Mouse (Mus musculus) spleen, adult 18-20 months (tissue): ENCODE data around the gene Hs2st1.
A peak's percentile ranks its signal among the peaks of the same experiment; 100 is the strongest.

Experiments used
- DNase-seq, 2 experiments: peaks; one replicate each; pipeline ENCODE4 v3.0.0; 2022; ENCODE audit warnings: mixed read lengths in 2 of 2

The Hs2st1 gene

DNA sequence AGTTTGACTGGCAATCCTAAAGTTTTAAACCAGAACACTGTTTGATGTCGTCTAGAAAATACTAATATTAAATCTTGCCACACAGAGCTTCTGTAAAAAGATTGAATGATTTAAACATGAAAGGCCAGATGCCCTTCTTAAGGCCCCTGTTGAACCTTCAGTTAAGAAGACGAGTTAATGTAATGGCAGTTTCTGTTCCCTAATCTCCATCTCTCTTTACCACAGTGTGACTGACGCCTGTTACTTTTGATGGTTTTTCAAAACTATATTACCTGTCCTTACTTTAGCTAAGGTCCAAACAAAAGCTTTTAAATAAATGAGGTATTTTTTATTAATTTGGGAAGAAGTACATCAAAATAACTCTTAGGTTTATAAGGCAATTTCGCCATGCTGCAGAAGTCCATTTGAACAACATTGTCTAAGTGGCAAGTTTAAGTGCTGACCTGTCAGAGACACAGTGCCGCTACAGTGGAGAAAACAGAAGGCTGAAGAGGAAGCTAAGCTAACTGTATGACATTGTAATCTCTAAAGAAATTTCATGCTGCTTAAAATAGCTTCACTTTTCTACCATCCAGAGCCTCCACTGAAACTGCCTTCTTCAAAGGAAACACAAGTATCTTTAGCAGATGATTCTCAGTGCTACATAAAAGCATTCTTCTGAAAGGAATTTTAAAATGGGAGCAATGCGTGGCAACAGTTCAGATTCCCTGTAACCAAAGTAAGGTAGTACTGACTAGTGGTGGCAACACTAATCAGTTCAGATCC lies 15.0 kb upstream of the Hs2st1 start:
- no peak for DNase-seq

DNA sequence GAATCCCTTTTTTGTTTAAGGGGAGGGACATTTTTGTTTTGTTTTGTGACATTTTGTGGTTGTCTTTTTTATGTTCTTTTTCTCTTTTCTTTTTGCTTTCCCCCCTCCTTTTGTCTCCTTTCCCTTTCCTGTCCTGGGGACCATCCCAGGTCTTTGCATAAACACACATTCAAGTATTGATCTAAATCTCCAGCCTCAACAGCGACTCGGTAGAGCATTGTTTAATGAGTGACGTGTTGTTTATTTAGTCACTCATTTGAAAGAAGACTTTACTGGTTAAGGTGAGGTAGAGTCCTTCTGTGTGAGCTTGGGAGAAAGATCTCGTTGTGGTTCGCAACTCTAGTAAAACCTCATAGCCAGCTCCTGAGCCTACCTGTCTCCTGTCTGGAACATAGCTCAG lies 13.8 kb upstream of the Hs2st1 start:
- no peak for DNase-seq

DNA sequence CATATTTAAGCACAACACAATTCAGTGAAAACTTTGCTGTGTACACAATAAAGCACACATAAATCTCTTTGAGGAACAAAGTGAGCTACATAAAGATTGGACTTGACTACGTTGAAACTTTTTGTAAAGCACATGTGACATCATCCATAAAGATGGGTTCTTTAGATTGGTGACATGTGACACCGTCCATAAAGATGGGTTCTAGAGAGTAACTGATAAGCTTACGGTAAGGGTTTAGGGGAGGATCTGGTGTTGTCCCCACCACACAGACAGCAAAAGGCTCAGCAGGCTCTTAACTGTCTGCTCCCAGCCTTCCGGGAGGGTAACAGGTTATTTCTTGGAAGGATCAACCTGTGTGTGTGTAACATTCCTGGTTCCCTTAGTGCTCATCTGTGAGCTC lies 12.3 kb upstream of the Hs2st1 start:
- DNase-seq, result no peak

DNA sequence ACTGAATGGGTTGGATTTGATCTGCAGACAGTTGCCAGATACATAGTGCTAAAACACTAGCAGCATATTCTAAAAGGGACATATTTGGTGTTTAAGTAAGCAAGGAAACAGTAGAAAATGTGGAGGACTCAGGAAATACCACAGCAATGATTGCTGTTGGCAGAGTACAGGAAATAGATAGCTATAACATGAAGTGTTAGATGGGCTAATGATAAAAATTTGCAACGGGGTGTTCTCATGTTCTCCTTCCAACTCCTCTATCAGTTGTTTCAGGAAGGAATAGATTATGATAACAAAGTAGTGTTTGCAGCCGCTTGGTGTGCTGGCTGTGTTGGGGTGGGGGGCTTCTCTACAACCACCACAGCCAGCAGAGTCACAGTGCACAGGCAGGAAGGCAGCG lies 11.9 kb upstream of the Hs2st1 start:
- no peak for DNase-seq

DNA sequence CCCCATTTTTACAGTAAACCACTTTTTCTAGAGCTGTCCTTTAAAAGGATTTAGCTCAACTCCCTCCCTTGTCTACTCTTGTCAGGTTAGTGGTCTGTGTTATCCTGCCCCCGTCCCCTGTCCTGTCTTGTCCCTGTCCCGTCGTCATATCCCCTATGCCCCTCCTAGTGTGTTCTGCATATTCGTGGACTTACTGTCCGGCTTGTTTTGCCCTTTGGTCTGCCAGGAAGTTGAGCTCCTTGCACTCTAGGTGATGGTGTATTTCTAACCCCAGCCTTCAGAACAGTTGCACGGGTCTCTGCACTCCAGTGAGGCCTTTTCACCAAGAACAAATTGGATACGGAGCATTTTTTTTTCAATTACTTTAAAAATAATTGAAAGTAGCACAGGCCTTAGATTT lies 10.3 kb upstream of the Hs2st1 start:
- no peak for DNase-seq

DNA sequence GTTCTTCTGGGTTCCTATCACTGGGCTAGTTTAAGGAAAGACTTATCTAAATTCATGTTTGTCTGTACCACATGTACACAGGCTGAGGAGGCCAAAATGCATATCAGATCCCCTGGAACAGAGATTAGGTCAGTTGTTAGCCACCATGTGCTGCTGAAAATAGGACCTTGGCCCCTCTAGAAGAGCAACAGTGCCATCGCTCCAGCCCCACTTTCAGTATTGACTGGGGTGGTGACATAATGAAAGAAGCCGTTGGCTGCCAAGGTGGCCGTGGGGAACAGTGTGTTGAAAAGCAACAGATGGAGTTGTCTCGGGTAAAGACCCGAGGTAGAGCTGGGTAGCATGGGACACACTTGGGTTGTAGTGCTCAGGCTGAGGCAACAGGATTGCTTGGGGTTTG lies 9.8 kb upstream of the Hs2st1 start:
- DNase-seq, result no peak

DNA sequence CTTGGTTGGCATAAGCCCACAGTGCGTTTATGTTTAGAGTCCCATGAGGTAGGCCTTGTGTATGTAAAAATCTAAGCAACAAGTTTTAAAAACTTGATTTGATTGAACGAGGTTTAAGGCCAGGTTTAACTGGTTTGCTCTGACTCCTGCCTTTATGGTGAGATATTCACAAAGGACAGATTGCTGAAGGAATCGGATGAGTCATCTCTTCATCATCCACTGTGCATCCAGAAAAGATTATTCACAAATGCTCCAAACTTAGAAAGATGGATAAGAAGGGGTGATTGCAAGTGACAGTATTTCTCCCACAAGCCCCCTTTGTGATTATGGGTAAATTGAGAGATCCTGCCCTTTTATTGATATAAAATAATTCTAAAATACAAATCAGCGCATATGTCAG lies 8.9 kb upstream of the Hs2st1 start:
- no peak for DNase-seq

DNA sequence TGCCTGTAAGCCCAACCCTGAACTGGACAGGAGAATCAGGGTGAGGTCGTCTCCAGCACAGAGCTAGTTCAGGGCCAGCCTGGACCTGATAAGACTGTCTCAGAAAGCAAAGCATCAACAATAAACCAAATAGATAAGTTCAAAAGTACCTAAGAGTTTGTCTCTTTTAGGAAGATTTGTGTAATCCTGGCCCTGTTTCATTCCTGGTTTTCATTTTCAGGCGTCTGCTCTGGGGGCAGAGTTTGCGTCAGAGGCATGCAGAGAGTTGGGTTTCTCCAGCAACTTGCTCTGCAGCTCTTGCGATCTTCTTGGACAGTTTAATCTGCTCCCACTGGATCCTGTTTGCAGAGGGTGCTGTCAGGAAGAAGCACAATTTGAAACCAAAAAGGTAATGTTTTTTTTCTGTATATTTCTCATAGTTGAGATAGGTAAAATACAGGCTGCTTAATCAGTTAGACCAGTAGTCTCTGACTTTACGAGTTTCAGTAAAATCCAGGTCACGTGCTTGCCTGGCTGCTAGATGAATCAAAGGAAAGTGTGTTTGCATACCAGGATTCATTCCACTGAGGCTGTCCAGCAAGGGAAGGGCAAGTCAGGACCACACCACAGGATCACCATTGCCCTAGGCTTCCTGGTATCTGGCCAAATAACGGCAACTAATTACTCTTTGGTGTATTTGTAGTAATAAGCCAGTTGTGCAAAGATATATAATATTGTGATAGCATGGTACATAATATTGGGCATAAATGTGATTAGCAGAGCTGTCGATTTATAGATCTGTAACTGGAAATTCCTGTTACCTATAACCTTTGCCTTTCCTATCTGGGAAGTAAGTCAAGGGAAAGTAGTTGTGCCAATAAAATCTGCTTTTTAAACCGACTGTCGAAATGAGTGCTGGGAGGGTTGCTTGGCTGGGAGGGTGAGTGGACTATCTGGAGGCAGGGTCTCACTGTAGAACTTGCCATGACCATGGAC lies 7.7 kb upstream of the Hs2st1 start:
- no peak for DNase-seq

DNA sequence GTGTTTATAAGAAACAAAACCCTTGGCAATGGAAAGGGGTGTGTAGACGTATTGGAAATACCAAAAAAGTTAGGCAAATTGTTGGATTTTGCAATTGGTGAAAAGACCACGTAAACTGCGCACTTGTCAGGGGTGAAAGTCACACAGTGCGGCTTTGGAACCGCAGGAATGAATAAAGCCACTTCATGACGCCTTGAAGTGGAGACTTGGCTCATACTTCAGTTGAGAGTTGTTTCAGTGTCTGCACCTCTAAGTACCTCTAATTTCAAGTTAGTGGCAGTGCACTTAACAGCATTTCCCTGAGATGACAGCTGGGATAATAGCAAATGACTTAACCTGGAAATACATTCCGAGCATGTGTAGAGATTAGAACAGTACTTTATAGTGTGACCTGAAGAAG lies 4.3 kb upstream of the Hs2st1 start:
- no peak for DNase-seq

DNA sequence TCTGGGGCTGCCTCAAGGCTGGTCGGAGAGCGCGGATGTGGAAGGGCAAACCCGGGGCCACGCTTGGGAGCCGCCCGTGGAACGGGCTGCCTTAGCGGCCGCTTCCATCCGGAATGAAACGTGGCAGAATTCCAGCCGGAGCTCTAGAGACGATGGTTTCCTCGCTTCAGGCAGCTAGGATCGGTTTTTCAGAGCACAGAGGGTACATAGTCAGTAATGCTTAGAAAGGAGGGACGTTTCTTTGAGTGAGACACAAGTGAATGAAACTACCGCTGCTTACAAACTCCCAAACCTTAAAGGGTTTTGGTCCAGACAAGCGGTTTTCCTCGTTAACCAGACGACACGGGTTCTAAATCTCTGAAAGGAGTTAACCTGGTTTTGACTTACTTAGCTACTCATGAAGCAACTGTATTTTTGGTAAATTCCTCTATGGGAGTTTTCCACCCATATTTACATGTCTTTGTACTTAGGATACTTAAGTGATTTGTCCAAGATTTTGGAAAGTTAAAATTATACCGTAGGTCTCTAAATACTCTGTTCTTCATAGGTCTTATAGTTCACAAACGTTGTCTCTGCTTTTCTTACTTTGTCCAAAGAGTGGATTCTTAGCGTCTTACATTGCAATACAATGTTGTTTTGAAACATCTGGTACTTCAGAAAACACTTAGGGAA lies 971 bp upstream of the Hs2st1 start:
- no peak for DNase-seq

DNA sequence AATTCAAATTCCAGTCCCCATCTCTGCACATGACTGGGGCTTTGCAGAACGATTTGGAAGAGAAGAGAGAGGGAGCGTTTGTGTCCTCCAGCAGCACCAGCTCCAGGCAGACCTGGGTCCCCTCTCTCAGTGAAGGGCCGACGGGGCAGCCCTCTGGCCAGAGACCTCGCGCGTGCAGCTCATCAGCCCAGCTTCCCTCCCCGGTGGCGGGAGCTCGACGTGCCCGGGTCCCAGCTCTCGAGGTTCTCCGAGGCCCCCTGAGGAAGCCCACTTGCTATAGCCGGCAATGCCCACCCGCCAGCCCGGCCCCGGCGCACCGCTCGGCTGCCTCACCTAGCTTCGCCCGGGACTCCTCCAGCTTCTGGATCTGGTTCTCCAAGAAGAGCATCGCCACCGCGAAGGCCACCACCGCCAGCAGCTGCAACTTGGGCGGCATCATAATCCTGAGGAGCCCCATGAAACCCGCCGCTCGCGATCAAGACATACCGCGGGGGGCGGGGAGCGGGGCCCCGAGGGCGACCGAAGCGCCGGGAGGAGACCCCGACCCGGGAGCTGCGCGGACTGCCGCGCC lies 495 bp downstream of the Hs2st1 start:
- DNase-seq, result no peak

DNA sequence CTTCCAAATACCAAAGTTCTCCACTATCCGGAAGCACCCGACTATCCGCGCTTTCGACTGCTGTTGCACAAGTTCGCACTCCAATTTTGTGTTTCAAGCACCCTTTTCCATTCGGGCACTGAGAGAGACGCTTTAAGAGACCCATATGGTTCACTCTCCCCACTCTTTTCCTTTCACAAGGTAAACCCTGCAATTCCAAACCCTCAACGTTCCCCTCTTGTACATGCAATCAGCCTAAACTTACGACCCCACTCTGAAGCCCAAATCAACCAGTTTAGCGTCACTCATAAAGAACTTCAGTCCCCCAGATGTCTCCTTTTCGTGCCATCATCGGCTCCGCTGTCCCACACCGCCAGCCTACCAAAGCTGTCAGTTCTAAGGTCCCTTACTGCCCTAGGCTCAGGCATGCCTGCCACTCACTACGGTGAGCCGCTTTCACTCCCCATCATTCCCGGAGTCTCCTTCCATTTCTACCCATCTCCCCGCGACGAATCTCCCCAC lies 1.1 kb downstream of the Hs2st1 start:
- no peak for DNase-seq

DNA sequence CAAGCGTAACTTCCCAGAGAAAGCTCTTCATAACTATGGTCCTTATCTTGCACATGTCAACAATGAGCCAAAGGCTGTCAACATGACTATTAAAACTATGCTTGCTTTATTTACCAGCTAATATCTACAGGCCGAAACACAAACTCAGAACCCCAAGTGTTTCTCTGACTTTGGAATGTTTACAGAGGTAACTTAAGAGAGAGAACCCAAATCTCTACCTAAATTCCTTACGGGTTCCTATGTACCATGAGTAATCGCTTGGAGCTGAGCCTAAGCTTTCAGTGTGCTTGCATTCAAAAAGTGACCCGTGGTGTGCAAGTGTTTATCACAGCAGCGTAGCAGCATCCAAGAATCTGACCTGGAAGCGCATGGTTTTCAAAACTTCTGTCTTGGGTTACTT lies 4.8 kb downstream of the Hs2st1 start:
- no peak for DNase-seq

DNA sequence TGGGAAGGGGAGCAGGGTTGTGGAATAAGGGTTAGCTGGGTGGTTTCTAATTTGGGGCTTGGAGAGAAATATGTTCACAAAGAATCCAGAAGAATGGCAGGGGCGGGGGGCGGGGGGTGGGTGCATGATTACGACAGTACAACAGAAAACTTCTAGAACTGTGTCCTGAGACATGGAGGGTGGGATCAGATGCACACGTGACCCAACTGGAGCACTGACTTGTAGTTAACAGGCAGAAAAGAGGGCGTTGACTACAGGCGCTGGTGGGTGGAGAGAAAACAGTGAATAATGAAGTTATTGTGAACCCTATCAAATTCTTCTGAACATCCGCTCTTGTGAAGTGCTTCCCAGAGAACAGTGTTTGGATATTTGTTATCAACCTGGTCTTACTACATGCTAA lies 6.1 kb downstream of the Hs2st1 start:
- no peak for DNase-seq

DNA sequence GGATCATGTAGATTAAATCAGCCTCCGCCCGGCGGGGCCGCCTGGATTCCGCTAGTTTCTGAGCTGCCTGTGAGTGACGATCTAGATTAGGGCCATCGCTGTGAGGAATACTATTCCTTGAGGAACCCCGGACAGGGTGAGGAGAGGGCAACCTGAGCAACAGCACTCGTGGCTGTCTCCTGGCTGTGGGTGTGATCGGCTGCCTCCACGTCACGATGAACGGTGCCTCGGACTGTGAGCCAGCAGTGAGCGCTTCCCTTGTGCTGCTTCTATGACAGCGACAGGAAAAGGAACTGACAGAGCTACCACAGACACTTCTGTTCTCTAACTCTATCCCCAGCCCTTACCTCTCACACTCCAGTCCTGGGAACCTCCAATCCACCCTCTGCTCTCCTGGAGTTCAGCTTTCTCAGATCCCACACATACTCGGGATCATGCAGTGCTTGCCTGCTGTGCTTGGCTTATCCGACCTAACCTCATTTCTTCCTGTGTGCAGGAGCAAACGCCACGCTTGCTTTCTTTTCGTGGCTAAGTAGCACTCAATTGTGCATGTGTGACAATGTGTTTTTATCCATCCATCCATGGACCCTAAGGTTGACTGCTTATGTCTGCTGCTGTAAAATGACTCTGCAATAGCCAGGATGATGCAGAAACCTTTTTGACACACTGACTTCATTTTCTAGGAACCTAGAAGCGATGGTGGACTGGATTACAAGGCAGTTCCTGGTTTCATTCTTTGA lies 8.3 kb downstream of the Hs2st1 start:
- DNase-seq, result peak in 1 of 2 experiments; percentile 26

DNA sequence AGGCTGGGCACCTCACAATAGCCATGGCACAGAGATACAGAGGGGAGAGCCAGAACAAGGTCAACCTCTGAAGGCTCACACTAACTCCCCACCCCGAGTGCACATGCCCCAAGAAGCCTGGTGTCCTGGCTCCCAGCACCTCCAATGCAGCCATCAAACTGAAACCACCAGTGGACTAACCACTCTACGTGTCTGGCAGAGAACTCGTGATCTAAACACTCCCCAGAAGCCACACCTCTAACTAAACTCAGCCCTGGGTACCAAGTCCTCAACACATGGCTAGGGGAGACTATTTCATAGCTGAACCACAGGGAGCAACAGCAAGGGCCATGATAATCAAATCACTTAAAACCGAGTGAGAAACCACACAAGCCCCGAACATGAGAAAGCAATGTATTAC lies 11.7 kb downstream of the Hs2st1 start:
- no peak for DNase-seq

DNA sequence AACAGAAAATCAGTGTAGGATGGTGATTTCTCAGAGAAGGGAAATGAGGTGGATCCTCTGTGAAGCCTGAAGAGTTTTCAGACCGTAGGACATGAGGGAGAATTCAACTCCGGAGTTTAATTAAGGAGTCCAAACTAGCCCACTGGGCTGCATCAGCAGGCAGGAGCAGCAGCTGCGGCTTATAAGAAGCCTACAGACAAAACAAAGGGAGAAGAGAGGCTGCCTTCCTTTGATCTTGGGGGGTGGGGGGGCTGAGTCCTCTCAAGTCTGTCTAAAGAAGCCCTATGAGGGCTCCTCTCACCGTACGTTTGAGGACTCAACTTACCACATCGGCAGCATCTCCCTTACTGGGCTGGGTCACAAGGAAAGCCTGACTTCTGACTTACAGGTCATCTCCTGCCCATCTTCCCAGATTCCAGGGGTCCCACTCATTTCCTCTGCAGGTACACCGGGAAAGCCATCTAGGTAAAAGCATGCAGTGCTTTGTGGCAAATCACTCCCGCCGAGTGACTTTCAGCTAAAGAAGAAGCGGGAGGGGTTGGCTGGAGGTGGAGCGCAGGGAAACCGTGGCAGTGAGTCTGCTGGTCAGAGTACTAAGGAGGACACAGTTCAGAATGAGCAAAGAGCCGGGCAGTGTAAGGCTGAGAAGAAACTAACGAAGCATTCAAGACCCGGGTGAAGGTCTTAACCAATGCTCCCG lies 13.2 kb downstream of the Hs2st1 start:
- no peak for DNase-seq

DNA sequence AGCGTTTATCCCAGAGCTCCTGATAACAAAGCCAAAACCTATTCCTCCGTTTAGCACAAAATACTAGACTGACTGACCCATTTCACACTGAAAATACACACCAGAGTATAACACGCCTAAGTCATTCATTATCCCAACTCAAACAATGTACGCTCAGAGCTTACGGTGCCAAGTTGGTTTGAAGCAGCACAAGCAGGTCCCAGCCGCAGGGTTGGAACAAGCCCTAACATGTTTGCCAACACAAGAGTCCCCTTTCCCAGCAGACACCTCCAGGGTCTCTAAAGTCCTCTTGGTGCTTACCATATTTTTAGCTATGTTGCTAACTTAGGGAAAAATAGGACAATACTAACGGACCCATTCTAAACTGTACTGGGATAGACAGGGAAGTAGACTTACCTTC lies 14.8 kb downstream of the Hs2st1 start:
- no peak for DNase-seq

DNA sequence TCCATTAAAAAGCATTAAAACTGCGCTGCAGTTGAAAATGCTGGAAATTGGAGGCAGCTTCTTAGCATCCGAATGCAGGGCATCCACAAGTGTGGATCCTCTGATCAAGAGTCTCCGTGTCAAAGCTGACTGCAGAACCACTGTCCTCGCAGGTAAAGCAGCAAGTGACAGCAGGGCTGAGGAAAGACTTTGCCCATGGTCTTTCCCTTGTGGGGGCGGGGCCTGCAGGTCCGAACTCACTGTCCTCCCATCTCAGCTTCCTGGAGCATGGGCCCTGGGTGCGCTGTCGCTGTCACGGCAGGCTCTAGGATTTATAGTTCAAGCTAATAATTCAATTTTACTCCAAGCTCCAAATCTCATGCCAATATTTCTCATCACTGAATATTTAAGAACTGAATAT lies 15.5 kb downstream of the Hs2st1 start:
- DNase-seq, result no peak

DNA sequence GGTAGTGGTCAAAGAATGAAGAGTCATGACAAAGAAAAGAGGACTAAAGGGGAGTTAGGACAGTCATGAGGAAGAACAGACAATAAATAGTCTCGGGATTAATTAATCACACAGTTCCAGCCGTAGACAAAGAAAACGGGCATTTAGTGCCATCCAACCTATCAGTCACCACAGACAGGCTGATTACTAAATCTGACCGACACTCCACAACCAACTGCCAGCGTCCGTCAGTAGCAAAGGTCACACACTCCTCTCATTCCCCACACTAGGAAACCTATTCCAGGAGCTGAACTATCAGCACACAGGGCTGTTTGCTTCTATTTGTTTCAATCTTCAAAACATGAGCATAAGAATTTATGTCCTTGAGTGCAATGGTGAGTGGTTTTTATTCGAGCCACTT lies 16.0 kb downstream of the Hs2st1 start:
- DNase-seq, result no peak

DNA sequence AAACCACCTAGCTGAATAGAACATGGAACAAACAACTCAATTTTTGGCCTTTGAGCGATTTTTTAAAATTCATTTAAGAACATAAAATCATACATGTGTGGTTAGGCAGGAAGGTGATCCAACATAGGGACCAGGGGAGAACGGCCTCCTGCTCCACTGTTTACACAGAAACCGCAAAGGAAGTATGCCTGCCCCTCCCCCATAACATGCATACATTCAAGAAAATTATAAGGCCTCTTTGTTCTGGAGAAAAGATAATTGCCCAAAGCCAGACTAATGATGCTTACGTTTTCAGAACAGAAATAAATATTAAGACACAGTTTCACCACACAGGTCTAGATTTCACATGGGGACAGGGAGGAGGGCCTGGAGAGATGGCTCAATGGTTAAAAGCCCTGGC lies 18.6 kb downstream of the Hs2st1 start:
- no peak for DNase-seq

DNA sequence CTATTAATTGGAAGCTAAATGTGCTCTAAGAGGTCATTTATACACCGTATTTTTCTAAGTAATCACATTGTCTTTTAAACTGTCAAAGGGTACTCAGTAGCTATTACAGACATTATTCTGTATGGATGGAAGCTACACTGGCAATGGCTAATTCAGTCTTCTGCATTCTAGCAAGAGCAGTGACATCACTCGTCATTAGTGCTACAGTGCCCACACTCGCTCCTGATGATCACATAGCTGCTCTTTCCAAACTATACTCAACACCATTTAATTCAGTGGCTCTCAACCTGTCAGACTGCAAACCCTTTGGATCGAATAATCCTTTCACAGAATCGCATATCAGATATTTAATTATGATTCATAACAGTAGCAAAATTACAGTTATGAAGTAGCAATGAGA lies 19.3 kb downstream of the Hs2st1 start:
- DNase-seq, result no peak
